Mouse (Mus musculus) liver, adult 2 months (tissue): ENCODE results near the gene Trio. TPM values are rescaled to one million over a fixed set of nuclear protein-coding genes. Genes with fewer than 3 reads are reported as not detected.

Source experiments
- DNase-seq: peaks from one replicate; pipeline ENCODE4 v3.0.0-alpha.2; 2011; ENCODE audit warnings: low read depth, low spot score; ENCODE audit errors: extremely low read depth
- H3K27ac ChIP-seq: fragments of 200-500 bp; replicated peaks from 2 replicates; pipeline ENCODE4 v1.5.1; 2012; ENCODE audit warnings: low read depth, mild to moderate bottlenecking, control low read depth, inconsistent platforms, low read length; ENCODE audit not compliant: insufficient read depth
- H3K27me3 ChIP-seq: fragments of 200-500 bp; 2 replicates; pipeline ENCODE4 v1.6.1; 2012; ENCODE audit warnings: mild to moderate bottlenecking, moderate library complexity, low read length, inconsistent platforms; ENCODE audit not compliant: control insufficient read depth, insufficient read depth
- H3K36me3 ChIP-seq: fragments of 200-500 bp; 2 replicates; pipeline ENCODE4 v1.6.1; 2012; ENCODE audit warnings: low read length, inconsistent platforms; ENCODE audit not compliant: control insufficient read depth, insufficient read depth
- H3K4me1 ChIP-seq: fragments of 200-500 bp; 2 replicates; pipeline ENCODE4 v1.6.1; 2011; ENCODE audit warnings: low read length; ENCODE audit not compliant: control insufficient read depth, insufficient read depth
- H3K4me3 ChIP-seq: fragments of 200-500 bp; 2 replicates; pipeline ENCODE4 v1.5.1; 2011; ENCODE audit warnings: low read depth, mild to moderate bottlenecking, control low read depth, low read length, moderate library complexity; ENCODE audit not compliant: insufficient read depth
- H3K79me2 ChIP-seq: fragments of 200-500 bp; 2 replicates; pipeline ENCODE4 v1.6.1; 2012; ENCODE audit warnings: inconsistent platforms, mild to moderate bottlenecking, low read length, moderate library complexity; ENCODE audit not compliant: control insufficient read depth, insufficient read depth
- H3K9ac ChIP-seq: fragments of 200-500 bp; 2 replicates; pipeline ENCODE4 v1.6.1; 2012; ENCODE audit warnings: low read depth, mild to moderate bottlenecking, control low read depth, inconsistent platforms, low read length
- CTCF ChIP-seq: fragments of 200-500 bp; IDR thresholded peaks from 2 replicates; pipeline ENCODE4 v1.5.1; 2011; ENCODE audit warnings: low read depth, low read length, control low read depth
- POLR2A ChIP-seq: fragments of 200-500 bp; IDR thresholded peaks from 2 replicates; pipeline ENCODE4 v1.6.1; 2011; ENCODE audit warnings: low read length, control low read depth; ENCODE audit not compliant: insufficient read depth; ENCODE audit errors: extremely low read depth
- WGBS: fragments of 180-500 bp; shearing (Covaris S2); methylation state at CpG from one replicate; pipeline ENCODE4 v1.1.7; 2018; 5-methylcytosine and 5-hydroxymethylcytosine counted together
- polyA plus RNA-seq: library from polyadenylated mRNA; depleted of rRNA; stranded (reverse); fragments of >200 nt; gene quantifications from 2 replicates; pipeline ENCODE4 v1.2.3, GENCODE M21; 2012
- total RNA-seq: library from RNA; depleted of rRNA; stranded (reverse); fragments of >200 nt; gene quantifications from 2 replicates; pipeline ENCODE4 v1.2.3, GENCODE M21; 2014

Gene Trio
- total and polyA plus RNA-seq, 2 experiments = 10.6 to 17.9 TPM

DNA sequence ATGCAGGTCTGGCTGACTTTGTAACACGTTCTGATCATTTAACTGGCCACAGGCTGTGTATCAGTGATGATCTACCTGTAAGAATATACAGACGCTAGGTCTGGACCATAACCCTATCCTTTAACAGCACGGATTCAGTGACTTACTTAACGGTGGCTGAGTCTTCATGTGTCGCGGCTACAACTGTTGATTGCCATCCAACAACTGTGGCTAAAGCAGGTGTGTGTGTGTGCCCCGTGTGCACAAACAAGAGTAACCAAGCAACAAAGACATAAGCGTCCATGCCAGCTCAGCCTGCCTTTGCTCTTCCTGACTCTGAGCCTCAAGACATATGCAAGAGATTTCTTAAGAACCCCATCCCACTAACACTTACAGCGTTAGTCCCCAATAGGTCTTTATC lies 76.5 kb downstream of the Trio start:
- Histone ChIP-seq H3K27me3 (no peaks in the 10 kb centered on the region), H3K9ac (no peak overlapping the region), H3K79me2 (peaks cover 53% of the 10 kb centered on the region), H3K36me3 (no peaks in the 10 kb centered on the region), H3K27ac (no peak overlapping the region), H3K4me3 (no peak overlapping the region), H3K4me1 (no peaks in the 10 kb centered on the region)
- no peak for TF ChIP-seq POLR2A
- no peak for TF ChIP-seq CTCF
- DNase-seq = no peak
- 92% methylated on average over 9 of the region's 9 CpGs for WGBS

DNA sequence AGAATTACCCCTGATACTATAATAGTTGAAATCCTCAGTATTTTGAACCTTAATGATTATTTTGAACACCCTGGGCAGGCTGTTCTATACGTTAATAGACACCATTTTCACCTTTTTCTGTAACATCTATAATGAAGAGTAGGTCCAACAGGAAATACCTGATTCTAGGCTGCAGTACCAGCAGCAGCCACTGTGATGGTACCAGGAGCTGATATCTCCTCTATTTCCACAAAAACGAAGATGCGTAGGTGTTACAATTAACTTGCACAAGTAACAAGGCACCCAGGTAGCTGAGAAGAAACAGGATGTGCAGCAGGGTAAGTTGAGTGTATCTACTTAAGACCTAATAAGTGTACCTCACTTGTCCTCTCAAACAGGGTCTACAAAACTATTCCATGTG lies 77.8 kb downstream of the Trio start:
- no peaks in the 10 kb centered on the region for H3K36me3 ChIP-seq
- H3K27me3 ChIP-seq = no peaks in the 10 kb centered on the region
- H3K4me3 ChIP-seq = no peak overlapping the region
- no peak for DNase-seq
- H3K9ac ChIP-seq = no peak overlapping the region
- WGBS = 93% methylated on average over 3 of the region's 3 CpGs
- no peak overlapping the region for H3K27ac ChIP-seq
- H3K79me2 ChIP-seq = peaks cover 47% of the 10 kb centered on the region
- no peak for TF ChIP-seq CTCF
- no peak for TF ChIP-seq POLR2A
- no peaks in the 10 kb centered on the region for H3K4me1 ChIP-seq

DNA sequence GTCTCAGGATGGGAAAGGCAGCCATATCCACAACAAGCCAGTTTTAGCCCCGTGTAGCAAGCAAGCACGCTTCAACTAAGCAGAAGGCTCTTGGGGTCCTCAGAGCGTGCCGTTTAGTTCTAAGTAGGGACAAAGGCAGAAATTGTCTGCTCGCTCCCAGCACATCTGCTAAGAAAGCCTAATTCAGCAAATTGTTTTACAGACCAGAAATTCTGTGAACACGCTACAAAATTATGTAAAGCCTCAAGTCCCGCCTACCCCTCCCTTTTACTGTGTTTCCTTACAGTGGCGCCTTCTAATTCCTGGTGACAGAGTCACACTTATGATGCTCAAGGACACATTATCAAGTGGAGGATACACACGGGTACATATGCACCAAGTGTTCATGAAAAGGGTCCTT lies 80.1 kb downstream of the Trio start:
- Histone ChIP-seq H3K4me3 (no peak overlapping the region), H3K79me2 (peaks cover 42% of the 10 kb centered on the region), H3K27me3 (no peaks in the 10 kb centered on the region), H3K4me1 (0 out of 2 replicates have a peak, but pooled peaks cover 2% of the 10 kb centered on the region), H3K9ac (no peak overlapping the region), H3K27ac (no peak overlapping the region), H3K36me3 (no peaks in the 10 kb centered on the region)
- no peak for TF ChIP-seq CTCF
- no peak for TF ChIP-seq POLR2A
- DNase-seq = no peak
- 87% methylated on average over 9 of the region's 9 CpGs for WGBS

DNA sequence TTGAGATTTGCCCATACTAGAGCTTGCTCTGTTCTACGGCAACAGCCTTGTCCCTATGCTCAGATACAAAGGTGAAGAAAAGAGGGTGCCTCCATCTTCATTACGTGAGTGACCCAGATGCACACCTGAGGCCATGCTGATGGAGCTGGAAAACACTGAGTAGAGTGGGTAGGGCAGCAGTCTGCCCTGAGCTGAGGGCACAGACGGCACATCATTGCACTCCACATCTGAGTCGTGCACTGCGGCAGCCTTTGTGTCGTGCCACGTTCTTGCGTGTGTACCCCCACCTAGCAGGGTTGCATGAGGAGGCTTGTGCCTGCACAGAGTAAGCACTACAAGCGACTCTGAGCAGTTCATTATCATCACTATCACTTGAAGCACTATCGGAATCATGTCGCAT lies 80.8 kb downstream of the Trio start:
- 91% methylated on average over 11 of the region's 11 CpGs for WGBS

DNA sequence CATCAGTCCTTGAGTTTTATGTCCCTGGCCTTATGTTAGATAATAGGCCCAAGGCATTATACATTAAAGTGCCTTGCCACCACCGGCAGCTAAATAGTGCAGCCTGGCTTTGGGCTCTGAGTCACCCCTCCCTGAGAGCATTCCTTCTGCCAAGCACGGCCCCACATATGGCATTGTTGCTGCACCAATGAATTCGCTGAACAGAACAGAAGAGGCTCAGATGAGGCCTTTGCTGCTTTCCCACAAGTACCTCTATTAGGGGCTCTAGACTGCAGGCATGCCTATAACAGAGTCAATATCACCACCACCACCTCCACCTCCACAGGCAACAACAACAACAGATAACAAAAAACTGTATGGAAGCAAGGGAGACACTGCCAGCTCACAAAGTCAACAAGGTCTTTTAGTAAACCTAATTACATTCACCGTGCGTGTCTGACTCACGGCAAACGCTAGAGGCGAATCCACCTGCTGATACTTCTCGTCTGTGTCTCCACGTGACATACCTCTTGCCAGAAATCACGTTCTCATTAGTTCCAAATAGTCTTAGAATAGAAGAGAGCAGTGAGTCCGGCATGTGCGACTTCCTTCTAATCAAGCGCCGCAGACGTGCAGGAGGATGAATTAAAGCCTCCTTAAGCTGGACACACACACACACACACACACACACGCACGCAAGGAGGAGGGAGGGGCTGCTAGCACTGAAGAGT lies 82.0 kb downstream of the Trio start:
- no peak overlapping the region for H3K9ac ChIP-seq
- no peak for TF ChIP-seq CTCF
- no peak for TF ChIP-seq POLR2A
- no peak for DNase-seq
- no peaks in the 10 kb centered on the region for H3K36me3 ChIP-seq
- H3K4me1 ChIP-seq = peaks cover 5% of the 10 kb centered on the region; the same call in 1 of the 2 replicates
- peaks cover 43% of the 10 kb centered on the region; the same call in 1 of the 2 replicates for H3K79me2 ChIP-seq
- WGBS = 80% methylated on average over 18 of the region's 18 CpGs
- H3K4me3 ChIP-seq = no peak overlapping the region
- H3K27me3 ChIP-seq = no peaks in the 10 kb centered on the region
- no peak overlapping the region for H3K27ac ChIP-seq

More for the DNA sequence above, 80.8 kb downstream of the Trio start:
- Histone ChIP-seq H3K27ac (no peak overlapping the region), H3K4me1 (peaks cover 5% of the 10 kb centered on the region; the same call in 1 of the 2 replicates), H3K36me3 (no peaks in the 10 kb centered on the region), H3K9ac (no peak overlapping the region), H3K27me3 (no peaks in the 10 kb centered on the region), H3K4me3 (no peak overlapping the region), H3K79me2 (peaks cover 45% of the 10 kb centered on the region)
- TF ChIP-seq POLR2A (no peak), CTCF (no peak)
- no peak for DNase-seq

DNA sequence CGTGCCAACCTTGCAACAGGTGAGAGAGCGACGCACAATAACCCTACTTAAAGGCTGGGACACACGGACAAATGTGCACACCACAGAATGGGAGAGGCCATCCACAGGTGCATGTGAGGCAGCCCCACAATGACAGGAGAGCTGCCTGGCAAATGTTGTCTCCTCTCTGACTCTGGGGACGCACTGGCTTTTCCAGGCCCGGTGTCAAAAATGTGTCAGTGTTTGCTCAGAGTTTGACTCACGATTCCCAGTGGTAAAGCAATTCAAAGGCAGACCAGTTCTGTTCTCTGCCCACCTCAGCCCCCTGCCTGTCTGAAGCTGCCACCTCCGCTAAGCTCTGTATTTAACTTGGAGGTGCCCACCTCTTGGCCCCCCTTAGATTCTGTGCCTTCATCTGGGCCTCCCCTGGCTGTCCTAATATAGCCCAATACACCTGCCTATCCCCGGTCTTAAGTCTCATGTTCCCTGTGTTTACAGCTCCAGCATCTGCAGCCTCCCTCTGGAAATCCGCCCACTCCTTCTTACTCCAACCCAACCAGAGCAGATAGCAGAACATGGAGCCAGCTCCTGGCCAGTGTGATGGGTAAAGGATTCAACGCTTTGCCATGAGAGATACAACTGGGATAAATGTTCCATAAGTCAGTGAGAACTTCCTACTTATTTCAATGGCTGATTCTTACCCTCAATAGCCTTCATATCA lies 83.3 kb downstream of the Trio start:
- no peaks in the 10 kb centered on the region for H3K27me3 ChIP-seq
- H3K79me2 ChIP-seq = peaks cover 37% of the 10 kb centered on the region; the same call in 1 of the 2 replicates
- H3K9ac ChIP-seq = no peak overlapping the region
- H3K4me1 ChIP-seq = peaks cover 8% of the 10 kb centered on the region; the same call in 1 of the 2 replicates
- no peaks in the 10 kb centered on the region for H3K36me3 ChIP-seq
- TF ChIP-seq CTCF (no peak), POLR2A (no peak)
- WGBS = 70% methylated on average over 11 of the region's 11 CpGs
- no peak overlapping the region for H3K27ac ChIP-seq
- DNase-seq = no peak
- no peak overlapping the region for H3K4me3 ChIP-seq
